Mouse (Mus musculus): ENCODE data around the gene Bcl2.

DNA sequence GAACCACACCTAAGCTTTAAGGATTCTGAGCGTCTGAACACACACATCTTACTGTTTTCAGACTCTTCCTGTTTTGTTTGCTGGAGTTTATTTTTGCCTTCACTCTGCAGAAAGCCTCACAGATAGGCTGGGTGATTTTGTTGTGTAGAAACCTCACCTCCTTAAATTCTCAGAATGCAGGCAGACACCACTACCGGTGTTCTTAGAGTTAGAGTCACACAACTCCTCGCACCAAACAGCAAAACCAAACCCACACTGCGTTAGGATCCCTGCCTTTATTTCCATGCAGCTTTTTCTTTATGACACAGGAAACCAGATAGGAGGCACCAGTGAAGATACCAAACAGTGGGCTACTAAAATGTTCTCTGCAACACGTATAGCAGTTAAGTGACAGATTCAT lies 113.2 kb downstream of the Bcl2 start:
- no peak for TF ChIP-seq POLR2A (IDR thresholded peaks at IDR 0.05; ENCODE audit: low read depth, low read length)
- TF ChIP-seq CTCF (IDR thresholded peaks at IDR 0.05; ENCODE audit: borderline replicate concordance, insufficient read depth, low read length): no peak
